Mouse (Mus musculus) heart, postnatal 10 days (tissue): ENCODE measurements around the gene Ptpn11. TPM values are rescaled to one million over a fixed set of nuclear protein-coding genes. Genes with fewer than 3 reads are reported as not detected.
"Not testable (repeated sequence)": the region's sequence is repeated elsewhere in the genome, so short reads cannot be mapped to it uniquely, and the experiment has no call there.

Experiments
- DNase-seq, 2 experiments: peaks; one replicate each; pipeline ENCODE4 v3.0.0; 2021
- intact Hi-C: fragments of 180-260 bp; cut with DNase I; formaldehyde crosslinking; loops from one replicate; pipeline ENCODE4 v1.15.1; 2025
- total RNA-seq, 2 experiments: library from RNA; stranded (reverse); gene quantifications; 2 replicates each; pipeline ENCODE4 v1.2.3; 2021

Gene Ptpn11
- total RNA-seq, 2 experiments from 2014 or later: 102 to 158 TPM

GRCm38 (mm10) chr5:121216126-121216446 lies 24.9 kb upstream of the Ptpn11 start:
- intact Hi-C loops: loop anchor here (5.0 kb wide), 2 partner anchors 161 to 176 kb away; no protein-coding TSS in a partner anchor
- DNase-seq: no peak

GRCm38 (mm10) chr5:121215380-121216125 lies 24.4 kb upstream of the Ptpn11 start:
- peak; percentile 58 to 79 for DNase-seq
- intact Hi-C loops: loop anchor here (1.0 to 5.0 kb wide), 3 partner anchors 52 to 177 kb away; no protein-coding TSS in a partner anchor

GRCm38 (mm10) chr5:121214707-121215106 lies 23.5 kb upstream of the Ptpn11 start:
- intact Hi-C loops: loop anchor here (1.0 to 5.0 kb wide), 3 partner anchors 53 to 178 kb away; no protein-coding TSS in a partner anchor
- DNase-seq: no peak

GRCm38 (mm10) chr5:121212108-121212507 lies 20.9 kb upstream of the Ptpn11 start:
- DNase-seq: no peak
- intact Hi-C loops: no loop called here

GRCm38 (mm10) chr5:121210601-121210924 lies 19.4 kb upstream of the Ptpn11 start:
- DNase-seq: no peak
- intact Hi-C loops: no loop called here

GRCm38 (mm10) chr5:121209755-121210600 lies 18.8 kb upstream of the Ptpn11 start:
- intact Hi-C loops: no loop called here
- no peak for DNase-seq

DNA sequence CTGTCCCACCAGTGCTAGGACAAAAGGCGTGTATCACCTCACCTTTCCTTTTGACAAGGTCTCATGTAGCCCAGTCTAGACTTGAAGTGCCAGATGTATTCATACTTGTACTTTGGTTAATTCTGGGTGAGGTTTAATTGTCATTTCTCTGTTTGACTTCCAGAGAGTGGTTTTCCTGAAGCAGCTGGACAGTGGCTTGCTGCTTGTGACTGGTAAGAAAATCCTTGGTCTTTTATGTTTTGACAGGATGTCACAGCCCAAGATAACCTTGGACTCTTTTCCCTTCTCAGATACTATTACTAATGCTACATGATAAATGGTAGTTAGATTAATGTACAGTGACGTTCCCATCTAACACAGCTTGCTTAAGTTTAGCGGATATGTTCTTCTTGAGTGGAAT lies 15.8 kb upstream of the Ptpn11 start:
- intact Hi-C loops: no loop called here
- DNase-seq: no peak

GRCm38 (mm10) chr5:121206540-121206939 lies 15.3 kb upstream of the Ptpn11 start:
- intact Hi-C loops: no loop called here
- no peak for DNase-seq

DNA sequence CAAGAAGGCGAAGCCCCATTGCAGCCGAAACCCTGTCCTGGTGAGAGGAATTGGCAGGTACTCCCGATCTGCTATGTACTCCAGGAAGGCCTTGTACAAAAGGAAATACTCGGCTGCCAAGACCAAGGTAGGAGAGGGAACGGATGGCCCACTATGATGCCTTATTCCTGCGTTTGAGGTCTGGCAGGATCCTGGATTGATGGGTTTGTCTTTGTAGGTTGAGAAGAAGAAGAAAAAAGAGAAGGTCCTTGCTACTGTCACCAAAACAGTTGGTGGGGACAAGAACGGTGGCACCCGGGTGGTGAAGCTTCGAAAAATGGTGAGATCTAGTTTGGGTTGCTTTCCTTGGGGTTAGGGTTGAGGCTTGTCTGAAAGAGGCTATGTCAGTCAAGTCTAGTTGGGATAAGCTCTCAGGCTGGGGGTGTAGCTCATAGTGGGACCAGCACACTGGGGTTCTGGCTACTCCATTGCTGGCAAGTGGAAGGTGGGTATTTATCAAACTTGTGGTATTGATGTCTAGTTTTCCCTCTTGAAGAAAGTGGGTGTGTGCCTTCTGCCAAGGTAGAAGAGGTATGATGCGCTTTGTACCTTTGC lies 14.4 kb upstream of the Ptpn11 start:
- DNase-seq, intact Hi-C loops: not testable (repeated sequence)

DNA sequence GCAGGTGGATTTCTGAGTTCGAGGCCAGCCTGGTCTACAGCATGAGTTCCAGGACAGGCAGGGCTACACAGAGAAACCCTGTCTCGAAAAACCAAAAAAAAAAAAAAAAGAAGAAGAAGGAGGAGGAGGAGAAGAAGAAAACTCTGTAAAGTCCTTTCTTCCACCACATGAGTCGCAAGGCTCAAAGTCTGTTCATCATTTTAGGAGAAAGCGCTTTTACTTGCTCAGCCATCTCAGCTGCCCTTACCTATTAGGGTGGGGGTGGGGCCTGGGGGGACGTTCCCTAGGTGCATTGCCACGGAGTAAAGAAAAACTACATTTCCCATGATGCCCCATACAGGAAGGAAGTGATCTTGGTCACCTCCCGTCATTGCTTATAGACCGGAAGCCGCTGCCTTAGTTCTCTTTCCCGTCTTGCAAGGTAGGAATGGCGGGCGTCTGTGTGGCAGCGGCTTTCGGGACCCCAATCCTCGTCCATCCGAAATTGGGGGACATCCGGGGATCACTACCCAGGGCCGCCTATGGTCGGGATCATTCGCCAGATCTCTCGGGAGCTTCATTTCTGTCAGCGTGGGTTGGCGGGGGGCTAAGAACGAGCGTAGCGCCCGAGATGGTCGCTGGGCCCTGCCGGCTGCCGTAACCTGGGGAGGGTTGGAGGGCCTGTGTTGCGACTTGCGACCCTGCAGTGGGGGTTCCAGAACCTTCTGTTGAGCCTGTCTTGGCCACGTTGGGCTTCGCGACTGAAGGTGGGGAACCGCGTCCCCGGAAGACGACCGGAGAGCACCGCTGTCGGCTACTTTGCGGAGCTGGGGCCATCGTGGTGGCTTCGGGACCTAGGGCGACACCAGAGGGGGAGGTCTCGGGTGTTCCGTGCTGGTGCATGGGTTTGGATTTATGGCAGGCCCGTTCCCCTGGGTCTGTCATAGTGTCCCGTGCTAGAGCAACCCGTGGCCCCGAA lies 13.2 kb upstream of the Ptpn11 start, which contains the start of gene Rpl6:
Gene Rpl6, plus strand, starts transcription at position 350 of the 958 bp plus-strand sequence.
- DNase-seq: peak; percentile 87 to 89
- intact Hi-C loops: no loop called here

DNA sequence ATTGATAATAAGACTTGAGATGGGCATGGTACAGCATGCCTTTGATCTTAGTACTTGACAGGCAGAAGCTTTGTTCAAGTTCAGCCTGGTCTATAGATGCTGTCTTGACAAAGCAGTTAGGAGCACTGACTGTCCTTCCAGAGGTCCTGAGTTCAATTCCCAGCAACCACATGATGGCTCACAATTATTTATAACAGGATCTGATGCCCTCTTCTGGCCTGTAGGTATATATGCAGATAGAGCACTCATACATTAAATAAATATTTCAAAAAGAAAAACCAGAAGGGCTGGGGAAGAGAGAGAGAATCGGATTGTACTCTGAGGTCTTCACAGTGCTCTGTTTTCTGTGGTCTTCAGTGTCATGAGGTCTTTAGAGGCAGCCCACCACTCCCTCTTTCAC lies 11.3 kb upstream of the Ptpn11 start:
- intact Hi-C loops: no loop called here

DNA sequence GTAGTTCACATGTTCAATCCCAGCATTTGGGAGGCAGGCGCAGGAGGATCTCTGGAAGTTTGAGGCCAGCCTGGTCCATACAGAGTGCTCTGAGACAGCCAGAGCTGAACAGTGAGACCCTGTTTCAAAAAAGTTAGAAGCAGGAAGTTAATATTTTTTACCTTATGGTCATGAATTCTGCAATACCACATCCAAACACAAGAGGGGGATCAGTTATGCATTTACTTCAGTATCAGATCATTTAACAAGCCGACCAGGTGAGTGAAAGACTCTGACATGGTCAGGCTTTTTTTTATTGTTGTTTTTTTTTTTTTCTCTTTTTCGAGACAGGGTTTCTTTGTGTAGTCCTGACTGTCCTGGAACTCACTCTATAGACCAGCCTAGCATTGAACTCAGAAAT lies 10.5 kb upstream of the Ptpn11 start:
- peak; percentile 30 to 64 for DNase-seq
- intact Hi-C loops: no loop called here

More for the DNA sequence above, 11.3 kb upstream of the Ptpn11 start:
- DNase-seq: no peak

GRCm38 (mm10) chr5:121198376-121198775 lies 7.2 kb upstream of the Ptpn11 start:
- no peak for DNase-seq
- intact Hi-C loops: no loop called here

DNA sequence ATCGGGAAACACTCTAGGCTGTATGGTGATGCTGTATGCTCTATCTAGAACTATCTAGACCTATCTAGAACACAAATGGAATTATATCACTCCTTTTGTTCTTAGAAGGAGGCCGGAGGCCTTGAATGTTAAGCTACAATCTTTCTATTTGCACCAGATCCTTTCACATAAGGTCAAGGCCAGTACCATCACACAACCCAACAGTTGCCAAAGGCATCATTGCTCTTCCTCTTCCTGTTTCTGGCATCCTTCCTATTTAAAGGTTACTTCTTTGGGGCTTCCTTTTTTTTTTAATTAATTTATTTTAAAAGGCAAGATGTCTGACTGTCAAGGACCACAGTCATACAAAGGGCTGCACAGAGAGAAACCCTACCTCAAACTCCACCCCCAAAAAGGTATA lies 6.1 kb upstream of the Ptpn11 start:
- DNase-seq: no peak
- intact Hi-C loops: no loop called here

GRCm38 (mm10) chr5:121196764-121197163 lies 5.6 kb upstream of the Ptpn11 start:
- DNase-seq: no peak

GRCm38 (mm10) chr5:121194173-121194572 lies 3.0 kb upstream of the Ptpn11 start:
- intact Hi-C loops: no loop called here
- no peak for DNase-seq

More at GRCm38 (mm10) chr5:121196764-121197163, 5.6 kb upstream of the Ptpn11 start:
- intact Hi-C loops: no loop called here

- intact Hi-C loops: no loop called here
Observed at GRCm38 (mm10) chr5:121191584-121191906, 348 bp upstream of the Ptpn11 start.

GRCm38 (mm10) chr5:121190210-121190835 lies 874 bp downstream of the Ptpn11 start:
- intact Hi-C loops: no loop called here
- peak in 1 of 2 experiments; percentile 31 for DNase-seq

More at GRCm38 (mm10) chr5:121191584-121191906, 348 bp upstream of the Ptpn11 start:
- DNase-seq: no peak

- no peak for DNase-seq
- intact Hi-C loops: no loop called here
Observed at GRCm38 (mm10) chr5:121189182-121189581, 2.0 kb downstream of the Ptpn11 start.

GRCm38 (mm10) chr5:121188265-121188664 lies 2.9 kb downstream of the Ptpn11 start:
- intact Hi-C loops: no loop called here
- no peak for DNase-seq
